Mouse (Mus musculus) thymus, adult 2 months (tissue): ENCODE data around the gene Cog2. TPM values are rescaled to one million over a fixed set of nuclear protein-coding genes. Genes with fewer than 3 reads are reported as not detected.

Source experiments
- DNase-seq: peaks from one replicate; pipeline ENCODE4 v3.0.0; 2021
- H3K27ac ChIP-seq: fragments of 200-500 bp; 2 replicates; pipeline ENCODE4 v1.5.1; 2012; ENCODE audit warnings: low read length, control low read depth; ENCODE audit not compliant: control insufficient read depth, insufficient read depth
- H3K27me3 ChIP-seq: fragments of 200-500 bp; 2 replicates; pipeline ENCODE4 v1.6.1; 2012; ENCODE audit warnings: mild to moderate bottlenecking, low read length, moderate library complexity, mixed read lengths; ENCODE audit not compliant: control insufficient read depth, insufficient read depth
- H3K36me3 ChIP-seq: fragments of 200-500 bp; 2 replicates; pipeline ENCODE4 v1.6.1; 2012; ENCODE audit warnings: mild to moderate bottlenecking, low read length, moderate library complexity; ENCODE audit not compliant: control insufficient read depth, insufficient read depth
- H3K4me1 ChIP-seq: fragments of 200-500 bp; replicated peaks from 2 replicates; pipeline ENCODE4 v1.6.1; 2012; ENCODE audit warnings: low read length; ENCODE audit not compliant: control insufficient read depth, insufficient read depth
- H3K4me3 ChIP-seq: fragments of 200-500 bp; 2 replicates; pipeline ENCODE4 v1.5.1; 2012; ENCODE audit warnings: mild to moderate bottlenecking, low read length, control low read depth, moderate library complexity; ENCODE audit not compliant: control insufficient read depth, insufficient read depth
- CTCF ChIP-seq: fragments of 200-500 bp; IDR thresholded peaks from 2 replicates; pipeline ENCODE4 v1.5.1; 2012; ENCODE audit warnings: mild to moderate bottlenecking, control low read depth, low read length, moderate library complexity, borderline replicate concordance; ENCODE audit not compliant: control insufficient read depth, poor library complexity, insufficient read depth; ENCODE audit errors: extremely low read depth
- POLR2A ChIP-seq: fragments of 200-500 bp; IDR thresholded peaks from 2 replicates; pipeline ENCODE4 v1.6.1; 2012; ENCODE audit warnings: mild to moderate bottlenecking, low read length, control low read depth, moderate library complexity; ENCODE audit not compliant: control insufficient read depth, poor library complexity, insufficient read depth; ENCODE audit errors: extremely low read depth
- WGBS: fragments of 180-500 bp; shearing (Covaris S2); methylation state at CpG from one replicate; pipeline ENCODE4 v1.1.7; 2018; 5-methylcytosine and 5-hydroxymethylcytosine counted together
- polyA plus RNA-seq: library from polyadenylated mRNA; depleted of rRNA; stranded (reverse); fragments of >200 nt; gene quantifications from 2 replicates; pipeline ENCODE4 v1.2.3, GENCODE M21; 2012

Gene Cog2
- polyA plus RNA-seq, 1 experiment: 33.8 TPM

- no peak for DNase-seq
These were observed 24.3 kb upstream of the Cog2 start for GRCm38 (mm10) chr8:124496266-124496665.

GRCm38 (mm10) chr8:124496871-124497270, 23.7 kb upstream of the Cog2 start:
- DNase-seq: no peak
- WGBS: 96% methylated on average over 5 of the region's 5 CpGs
- Histone ChIP-seq H3K4me3 (no peak overlapping the region), H3K4me1 (no peaks in the 10 kb centered on the region), H3K27ac (no peak overlapping the region), H3K27me3 (no peaks in the 10 kb centered on the region; the same call in 1 of the 2 replicates), H3K36me3 (no peaks in the 10 kb centered on the region)
- no peak for TF ChIP-seq POLR2A
- no peak for TF ChIP-seq CTCF

More at GRCm38 (mm10) chr8:124496266-124496665, 24.3 kb upstream of the Cog2 start:
- no peak overlapping the region for H3K4me3 ChIP-seq
- H3K27me3 ChIP-seq: no peaks in the 10 kb centered on the region; the same call in 1 of the 2 replicates
- WGBS: 82% methylated on average over 4 of the region's 4 CpGs
- H3K27ac ChIP-seq: no peak overlapping the region
- H3K4me1 ChIP-seq: no peaks in the 10 kb centered on the region
- TF ChIP-seq POLR2A (no peak), CTCF (no peak)
- H3K36me3 ChIP-seq: no peaks in the 10 kb centered on the region

- no peaks in the 10 kb centered on the region; the same call in 1 of the 2 replicates for H3K27me3 ChIP-seq
These were observed 22.2 kb upstream of the Cog2 start for GRCm38 (mm10) chr8:124498398-124498797.

GRCm38 (mm10) chr8:124499236-124499937, 21.2 kb upstream of the Cog2 start:
- TF ChIP-seq CTCF (no peak), POLR2A (no peak)
- Histone ChIP-seq H3K4me1 (no peaks in the 10 kb centered on the region), H3K36me3 (no peaks in the 10 kb centered on the region), H3K27ac (no peak overlapping the region), H3K27me3 (no peaks in the 10 kb centered on the region; the same call in 1 of the 2 replicates), H3K4me3 (no peak overlapping the region)
- DNase-seq: no peak
- WGBS: 66% methylated on average over 7 of the region's 7 CpGs

More at GRCm38 (mm10) chr8:124498398-124498797, 22.2 kb upstream of the Cog2 start:
- Histone ChIP-seq H3K27ac (no peak overlapping the region), H3K4me3 (no peak overlapping the region), H3K4me1 (no peaks in the 10 kb centered on the region), H3K36me3 (no peaks in the 10 kb centered on the region)
- no peak for DNase-seq
- TF ChIP-seq CTCF (no peak), POLR2A (no peak)

- WGBS: 85% methylated on average over 5 of the region's 5 CpGs
- Histone ChIP-seq H3K4me1 (no peaks in the 10 kb centered on the region), H3K36me3 (no peaks in the 10 kb centered on the region), H3K4me3 (no peak overlapping the region), H3K27ac (no peak overlapping the region), H3K27me3 (no peaks in the 10 kb centered on the region; the same call in 1 of the 2 replicates)
- DNase-seq: no peak
- TF ChIP-seq POLR2A (no peak), CTCF (no peak)
These were observed 20.7 kb upstream of the Cog2 start for GRCm38 (mm10) chr8:124499938-124500239.

GRCm38 (mm10) chr8:124505626-124506025, 14.9 kb upstream of the Cog2 start:
- Histone ChIP-seq H3K4me3 (no peak overlapping the region), H3K27me3 (no peaks in the 10 kb centered on the region), H3K36me3 (no peaks in the 10 kb centered on the region), H3K4me1 (no peaks in the 10 kb centered on the region; the same call in 1 of the 2 replicates), H3K27ac (no peak overlapping the region)
- TF ChIP-seq POLR2A (no peak), CTCF (no peak)
- no peak for DNase-seq
